Mouse (Mus musculus) heart, postnatal 36 days (tissue): ENCODE data around the gene Rnf135. TPM values are rescaled to one million over a fixed set of nuclear protein-coding genes. Genes with fewer than 3 reads are reported as not detected.
"Not testable (repeated sequence)": the region's sequence is repeated elsewhere in the genome, so short reads cannot be mapped to it uniquely, and the experiment has no call there.

ENCODE experiments used
- DNase-seq, 2 experiments: peaks; one replicate each; pipeline ENCODE4 v3.0.0; 2021 to 2022
- intact Hi-C: fragments of 180-260 bp; cut with DNase I; formaldehyde crosslinking; loops from one replicate; pipeline ENCODE4 v1.15.1; 2025
- total RNA-seq, 2 experiments: library from RNA; stranded (reverse); gene quantifications; 2 replicates each; pipeline ENCODE4 v1.2.3; 2021

Gene Rnf135
- total RNA-seq, 2 experiments from 2014 or later: 5.3 to 5.8 TPM

DNA sequence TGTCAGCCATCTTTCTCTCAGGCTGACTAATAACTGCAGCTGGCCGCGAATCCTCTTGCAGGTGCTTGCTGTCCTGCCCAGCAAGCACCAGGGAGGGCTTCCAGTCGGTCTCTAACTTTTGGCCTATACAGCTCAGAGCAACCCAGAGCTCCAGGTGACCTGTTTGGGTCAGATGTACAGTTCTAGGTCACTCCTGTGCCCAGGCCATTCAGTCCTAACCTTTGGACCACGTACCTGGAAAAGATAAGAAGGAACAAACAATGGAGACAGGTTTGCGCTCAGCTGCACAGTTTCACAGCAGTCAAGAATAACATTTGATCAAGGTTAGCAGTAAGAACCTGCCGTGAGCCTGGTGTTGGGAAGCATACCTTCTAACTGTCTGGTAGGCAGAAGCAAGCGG lies 24.6 kb upstream of the Rnf135 start:
- intact Hi-C loops: no loop called here
- no peak for DNase-seq

DNA sequence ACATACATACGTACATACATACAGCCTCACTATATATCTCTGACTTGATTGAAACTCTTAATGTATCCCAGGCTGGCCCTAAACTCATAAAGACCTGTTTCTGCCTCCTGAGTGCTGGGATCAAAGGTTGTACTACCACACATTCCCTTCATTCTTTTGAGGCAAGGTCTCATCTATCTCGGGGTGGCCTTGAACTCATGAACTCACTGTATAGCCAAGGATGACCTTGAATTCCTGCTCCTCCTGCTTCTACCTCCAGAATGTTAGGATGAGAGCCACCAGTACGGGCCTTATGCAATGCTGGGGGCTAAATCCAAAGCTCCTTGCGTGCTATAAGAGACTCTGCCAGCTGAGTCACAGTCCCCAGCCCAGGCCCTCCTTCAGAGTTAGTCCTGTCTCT lies 22.6 kb upstream of the Rnf135 start:
- intact Hi-C loops: no loop called here
- DNase-seq: no peak

DNA sequence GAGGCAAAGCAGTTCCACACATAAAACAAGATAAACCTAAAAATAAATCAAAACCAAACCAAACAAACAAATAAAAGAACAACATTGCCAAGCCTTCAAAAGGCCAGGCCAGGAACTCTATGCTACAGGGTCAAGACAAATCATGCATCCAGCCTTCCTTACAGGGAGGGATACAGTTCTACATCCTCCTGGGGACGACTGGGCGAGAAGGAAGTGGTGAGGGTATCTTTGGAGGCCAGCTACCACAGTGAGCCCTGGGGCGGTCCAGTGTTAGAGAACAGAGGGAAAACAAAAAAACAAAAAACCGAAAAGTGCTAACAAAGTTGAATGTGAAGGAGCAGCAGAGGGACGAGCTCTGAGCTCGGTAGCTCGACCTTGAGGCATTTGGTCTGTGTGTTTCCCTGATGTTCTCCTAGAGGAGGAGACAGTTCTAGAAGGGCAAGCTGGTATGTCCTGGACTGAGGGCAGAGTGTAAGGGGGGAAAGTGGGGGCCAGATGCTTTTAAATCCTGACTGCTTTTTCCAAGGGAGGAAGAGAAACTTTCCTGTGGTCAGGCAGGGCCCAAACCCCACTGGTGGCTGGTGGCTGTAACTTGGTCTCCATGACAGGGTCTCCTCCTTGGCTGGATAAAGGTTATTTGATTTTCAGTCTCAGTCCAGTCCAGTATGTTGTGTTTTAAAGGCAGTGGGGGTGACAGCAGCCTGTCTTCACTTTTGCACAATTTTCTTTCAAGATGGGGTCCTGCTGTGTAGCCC lies 20.1 kb upstream of the Rnf135 start:
- intact Hi-C loops: no loop called here
- no peak for DNase-seq

DNA sequence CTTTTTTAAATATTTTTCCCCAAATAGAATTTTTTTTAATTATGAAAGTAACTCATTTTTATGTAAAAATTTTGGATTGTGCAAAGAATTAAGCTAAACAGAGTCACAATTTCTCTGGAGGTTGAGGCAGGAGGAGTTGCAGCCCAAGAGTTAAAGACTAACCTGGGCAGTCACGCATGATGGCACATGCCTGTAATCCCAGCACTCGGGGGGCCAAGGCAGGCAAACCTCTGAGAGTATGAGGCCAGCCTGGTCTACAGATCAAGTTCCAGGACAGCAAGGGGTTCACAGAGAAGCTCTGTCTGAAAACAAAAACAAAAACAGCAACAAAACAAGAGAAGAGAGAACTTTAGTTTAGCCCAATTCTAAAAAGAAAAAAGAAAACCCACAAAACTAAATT lies 19.4 kb upstream of the Rnf135 start:
- DNase-seq: no peak
- intact Hi-C loops: no loop called here

DNA sequence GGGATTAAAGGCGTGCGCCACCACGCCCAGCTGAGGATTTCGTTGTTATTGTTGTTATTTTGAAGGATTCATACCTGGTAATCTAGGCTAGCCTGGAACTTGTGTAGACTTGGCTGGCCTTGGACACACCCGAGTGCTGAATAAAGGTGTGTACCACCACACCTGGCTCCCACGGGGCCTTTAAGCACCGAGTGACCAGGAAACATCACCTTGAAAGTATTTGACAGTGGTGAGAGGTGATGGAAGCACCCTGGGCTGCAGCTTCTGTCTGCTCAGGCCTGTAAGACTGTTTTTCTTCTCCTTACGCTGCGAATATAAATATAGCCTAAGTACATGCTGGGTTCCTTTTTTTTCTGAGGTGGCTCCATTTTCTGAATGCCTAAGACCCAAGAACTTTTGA lies 15.5 kb upstream of the Rnf135 start:
- intact Hi-C loops: no loop called here
- no peak for DNase-seq

DNA sequence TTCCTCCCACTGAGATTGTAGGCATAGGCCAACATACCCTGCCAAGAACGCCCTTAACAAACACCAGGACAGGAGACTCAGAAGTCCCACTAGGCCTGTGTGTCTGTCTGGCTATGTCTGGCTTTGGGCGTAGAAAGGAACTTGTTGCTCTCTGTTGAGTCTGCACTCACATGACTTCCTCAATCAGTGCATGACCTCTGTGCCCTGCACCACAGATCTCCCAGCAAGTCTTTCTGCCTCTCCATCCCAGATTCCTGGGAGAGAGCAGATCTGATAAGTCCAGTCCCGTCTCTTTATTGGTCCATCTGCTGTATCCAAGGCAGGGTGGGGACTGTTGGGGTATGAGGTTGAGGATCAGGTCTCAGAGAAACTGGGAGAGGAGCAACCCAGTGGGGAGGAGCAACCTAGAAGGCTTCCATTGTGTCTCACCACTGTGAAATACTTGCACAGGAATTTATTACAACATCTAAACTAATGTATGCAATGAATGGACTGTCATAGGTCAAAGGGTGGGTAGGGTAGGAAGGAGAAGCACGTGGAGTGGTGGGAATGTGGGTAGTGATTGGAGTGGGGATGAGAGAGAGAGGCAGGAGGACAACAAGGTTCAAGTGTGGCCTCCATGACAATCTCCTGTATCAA lies 14.9 kb upstream of the Rnf135 start:
- no peak for DNase-seq
- intact Hi-C loops: no loop called here

DNA sequence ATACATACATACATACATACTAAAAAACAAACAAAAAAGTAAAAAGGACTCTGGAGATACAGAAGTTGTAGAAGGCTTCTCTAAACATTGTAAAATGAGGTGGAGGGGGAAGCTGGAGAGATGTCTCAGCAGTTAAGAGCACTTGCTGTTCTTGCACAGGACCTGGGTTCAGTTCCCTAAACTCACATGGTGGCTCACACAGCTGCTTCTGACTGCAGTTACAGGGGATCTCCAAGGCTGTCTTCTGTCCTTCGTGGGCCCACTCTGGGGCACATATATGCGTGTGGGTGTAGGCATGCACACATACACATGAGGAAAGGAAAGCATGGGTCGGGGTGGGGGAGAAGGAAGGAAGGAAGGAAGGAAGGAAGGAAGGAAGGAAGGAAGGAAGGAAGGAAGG lies 14.0 kb upstream of the Rnf135 start:
- intact Hi-C loops: no loop called here
- no peak for DNase-seq

DNA sequence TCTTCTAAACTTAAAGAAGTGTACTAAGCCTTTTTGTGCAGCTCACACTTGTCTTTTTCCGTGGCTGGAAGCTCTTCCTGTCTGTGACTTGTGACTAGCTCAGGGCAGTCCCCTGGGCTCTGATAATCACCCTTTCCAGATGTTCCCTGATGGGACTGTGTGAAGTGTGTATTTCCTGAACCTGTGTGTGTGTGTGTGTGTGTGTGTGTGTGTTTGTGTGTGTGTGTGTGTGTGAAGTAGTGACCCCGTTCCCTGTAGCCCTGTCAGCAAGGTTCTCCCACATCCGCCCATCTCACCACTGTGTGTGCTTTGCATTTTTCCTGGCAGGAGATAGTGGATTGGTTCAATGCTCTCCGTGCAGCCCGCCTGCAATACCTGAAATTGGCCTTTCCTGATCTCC lies 13.3 kb upstream of the Rnf135 start:
- intact Hi-C loops: no loop called here
- no peak for DNase-seq

DNA sequence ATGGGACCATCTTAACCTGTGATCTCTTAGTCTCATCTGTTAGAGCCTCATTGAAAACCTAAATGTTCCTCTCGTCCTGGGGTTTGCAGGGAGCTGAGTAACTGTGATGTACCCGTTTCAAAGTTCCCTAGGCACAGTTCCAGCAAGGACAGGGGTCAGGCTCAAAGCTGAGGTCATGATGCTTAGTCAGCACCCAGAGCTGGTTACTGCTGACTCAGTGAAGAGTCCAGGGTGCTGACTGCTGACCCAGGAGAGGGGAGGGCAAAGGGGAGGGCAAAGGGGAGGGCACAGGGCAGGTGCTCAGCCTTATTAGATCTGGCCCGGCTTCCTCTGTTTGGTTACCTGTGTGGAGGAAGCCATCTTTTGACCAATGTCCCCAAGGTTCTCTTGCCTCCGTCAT lies 11.8 kb upstream of the Rnf135 start:
- intact Hi-C loops: no loop called here
- DNase-seq: no peak

DNA sequence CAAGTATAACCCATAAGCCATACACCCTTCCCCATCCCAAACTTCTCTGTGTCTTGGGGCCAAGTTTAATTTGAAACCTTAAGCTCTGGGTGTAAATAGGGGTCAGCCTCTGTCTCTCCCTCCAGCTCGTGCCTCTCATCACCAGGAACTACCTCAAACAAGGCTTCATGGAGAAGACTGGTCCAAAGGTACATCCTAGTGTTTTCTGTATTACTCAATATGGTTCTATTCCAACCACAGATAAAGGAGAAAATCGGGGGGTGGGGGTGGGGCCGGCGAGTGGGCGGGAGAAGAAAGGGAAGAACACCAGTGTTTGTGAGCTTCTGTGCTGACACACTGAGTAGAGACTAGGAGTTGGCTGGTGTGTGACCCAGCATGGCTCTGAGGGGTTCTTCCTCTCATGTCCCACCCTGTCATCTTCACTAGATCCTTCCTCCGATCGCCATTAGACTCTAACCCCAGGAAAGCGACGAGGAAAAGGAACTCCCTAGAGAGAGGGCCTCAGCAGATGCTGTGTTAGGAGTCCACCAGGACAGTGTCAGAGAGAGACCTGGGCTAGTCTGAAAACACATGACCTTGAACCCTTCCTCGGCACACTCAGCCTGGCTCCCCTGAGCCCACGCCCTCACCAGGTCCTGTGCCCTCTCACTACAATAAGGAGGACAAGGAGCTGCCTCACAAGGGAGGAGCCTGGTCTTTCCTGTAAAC lies 9.5 kb upstream of the Rnf135 start:
- intact Hi-C loops: no loop called here
- DNase-seq: no peak

DNA sequence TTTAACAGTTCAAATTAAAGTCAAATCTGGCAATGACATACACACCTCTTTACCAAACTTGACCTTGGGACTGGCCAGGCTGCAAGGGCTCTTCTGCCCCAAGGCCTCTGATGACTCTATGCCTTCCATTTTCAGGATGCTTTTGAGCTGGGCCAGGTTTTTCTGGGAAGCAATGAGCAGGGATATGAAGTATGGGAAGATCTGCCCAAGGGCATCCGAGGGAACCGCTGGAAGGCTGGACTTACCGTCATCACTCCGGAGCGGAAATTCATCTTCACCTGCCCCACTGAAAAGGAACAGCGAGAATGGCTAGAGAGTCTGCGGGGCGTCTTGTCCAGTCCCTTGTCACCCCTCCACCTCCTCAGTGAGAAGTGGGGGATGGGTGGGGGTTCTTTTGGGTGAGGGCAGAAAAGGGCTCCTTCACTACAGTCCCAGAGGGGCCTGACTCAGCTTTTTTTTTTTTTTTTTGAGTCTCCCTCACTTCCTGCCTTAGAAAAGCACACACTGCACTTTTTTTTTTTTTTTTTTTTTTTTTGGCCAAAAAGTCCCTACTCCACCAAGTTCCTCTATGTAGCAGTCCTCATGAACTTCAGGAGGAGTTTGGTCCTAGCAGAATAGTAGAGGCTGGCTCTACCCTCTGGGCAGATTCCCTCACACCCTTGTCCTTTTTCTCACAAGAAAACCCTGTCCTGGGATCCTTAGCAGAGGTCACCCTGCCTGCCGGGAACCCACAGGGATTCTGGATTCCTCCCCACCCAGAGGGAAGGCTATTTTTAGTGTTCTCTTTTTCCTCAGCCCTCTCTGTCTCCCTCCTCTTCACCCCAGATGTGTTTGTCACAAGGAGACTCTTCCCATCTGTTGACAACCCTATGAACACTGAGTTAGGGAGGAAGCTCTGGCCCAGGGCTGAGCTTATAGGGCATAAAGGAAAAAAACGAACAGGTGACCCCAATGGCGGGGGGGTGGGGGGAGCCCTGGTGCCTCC lies 6.4 kb upstream of the Rnf135 start:
- DNase-seq: peak in 1 of 2 experiments; percentile 58
- intact Hi-C loops: no loop called here

DNA sequence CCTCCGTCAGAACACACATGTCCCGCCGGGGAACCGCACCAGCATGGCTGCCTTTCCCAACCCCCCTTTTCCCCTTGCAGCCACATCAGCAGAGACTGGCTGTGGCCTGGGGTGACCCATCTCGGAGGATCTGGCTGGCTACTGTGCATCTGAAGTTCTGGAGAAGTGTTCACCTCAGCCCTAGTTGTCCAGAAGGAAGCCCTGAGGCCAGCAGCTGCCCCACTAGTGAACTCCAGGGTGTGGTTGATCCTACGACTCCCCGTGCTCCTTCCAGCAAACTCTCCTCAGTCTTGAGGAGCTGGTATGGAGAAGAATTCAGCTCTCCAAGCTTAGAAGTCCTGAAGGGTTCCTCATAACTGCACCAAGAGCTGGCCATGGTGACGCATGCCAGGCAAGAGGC lies 5.3 kb upstream of the Rnf135 start:
- intact Hi-C loops: no loop called here
- DNase-seq: no peak

DNA sequence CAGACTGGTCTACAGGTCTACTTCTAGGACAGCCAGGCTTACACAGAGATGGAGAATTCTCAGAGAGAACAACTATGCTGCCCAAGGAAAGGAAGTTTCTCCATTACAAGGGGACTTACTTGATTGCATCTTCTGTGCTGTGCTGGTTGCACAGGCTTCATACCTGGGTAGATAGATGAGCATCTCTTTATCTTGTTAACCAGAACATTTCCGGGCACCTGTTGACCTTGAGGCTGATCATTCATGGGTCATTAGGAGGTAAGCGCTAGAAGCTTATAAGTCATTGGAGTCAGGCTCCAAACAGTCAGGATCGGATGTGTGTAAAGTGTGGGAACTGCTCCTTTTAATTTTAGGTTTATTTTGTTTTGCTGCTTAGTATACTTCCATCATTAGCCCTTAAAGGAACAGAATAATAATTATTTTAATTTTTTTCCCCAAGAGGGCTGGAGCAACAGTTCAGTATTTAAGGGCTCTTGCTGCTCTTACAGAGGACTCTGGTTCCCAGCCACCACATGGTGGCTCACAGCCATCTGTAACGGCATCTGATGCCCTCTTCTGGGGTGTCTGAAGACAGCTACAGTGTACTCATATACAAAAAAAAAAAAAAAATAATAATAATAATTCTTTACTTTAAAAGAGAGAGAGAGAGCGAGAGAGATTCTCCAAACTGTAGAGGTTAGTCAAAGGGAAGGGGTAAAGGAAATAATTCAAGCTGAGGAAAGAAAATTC lies 2.5 kb upstream of the Rnf135 start:
- intact Hi-C loops: loop anchor here (5.0 kb wide), 2 partner anchors 39 to 94 kb away; partner anchors contain the start of genes Atad5 and Tefm

DNA sequence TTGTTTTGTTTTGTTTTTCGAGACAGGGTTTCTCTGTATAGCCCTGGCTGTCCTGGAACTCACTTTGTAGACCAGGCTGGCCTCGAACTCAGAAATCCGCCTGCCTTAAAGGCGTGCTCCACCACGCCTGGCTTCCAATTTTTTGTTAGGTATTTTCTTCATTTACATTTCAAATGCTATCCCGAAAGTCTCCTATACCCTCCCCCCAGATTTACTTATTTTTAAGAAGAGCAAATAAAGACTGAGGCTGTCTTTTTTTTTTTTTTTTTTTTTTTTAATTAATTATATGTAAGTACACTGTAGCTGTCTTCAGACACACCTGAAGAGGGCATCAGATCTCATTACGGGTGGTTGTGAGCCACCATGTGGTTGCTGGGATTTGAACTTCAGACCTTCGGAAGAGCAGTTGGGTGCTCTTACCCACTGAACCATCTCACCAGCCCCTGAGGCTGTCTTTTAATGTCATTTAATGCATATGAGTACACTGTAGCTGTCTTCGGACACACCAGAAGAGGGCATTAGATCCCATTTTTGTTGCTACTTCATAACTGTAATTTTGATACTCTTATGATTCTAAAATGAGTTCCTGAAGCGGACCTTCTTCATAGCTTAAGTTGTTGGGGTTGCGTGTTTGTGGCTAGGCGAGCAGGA lies 472 bp upstream of the Rnf135 start:
- intact Hi-C loops: loop anchor here (2.0 to 5.0 kb wide), 3 partner anchors 28 to 96 kb away; partner anchors contain the start of genes Adap2, Atad5 and Tefm
- not testable (repeated sequence) for DNase-seq

More for the DNA sequence above, 2.5 kb upstream of the Rnf135 start:
- no peak for DNase-seq

DNA sequence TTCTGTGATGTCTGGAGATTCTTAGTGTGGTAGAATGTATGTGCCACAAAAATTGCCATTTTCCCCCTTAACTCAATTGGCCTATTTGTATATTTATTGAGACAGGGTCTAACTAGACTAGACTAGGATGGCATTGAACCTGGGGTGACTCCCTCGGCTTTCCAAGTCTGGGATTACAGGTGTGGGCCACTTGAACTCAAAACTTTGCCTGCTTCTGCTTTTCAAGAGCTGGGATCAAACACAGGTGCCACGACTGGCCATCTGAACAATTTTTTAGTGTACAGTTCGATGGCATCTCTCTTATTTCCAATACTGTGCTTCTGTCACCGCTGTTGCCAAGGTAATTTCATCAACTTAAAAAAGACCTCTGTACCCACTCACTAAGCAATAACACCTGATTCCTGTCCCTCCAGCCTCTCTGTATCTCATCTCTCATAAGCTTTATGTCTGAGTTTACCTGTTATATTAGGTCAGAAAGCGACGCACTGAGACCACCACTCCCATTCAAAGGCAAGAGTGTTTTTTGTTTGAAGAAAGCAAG lies 950 bp downstream of the Rnf135 start:
- intact Hi-C loops: loop anchor here (5.0 kb wide), 2 partner anchors 42 to 97 kb away; partner anchors contain the start of genes Atad5 and Tefm
- DNase-seq: no peak

DNA sequence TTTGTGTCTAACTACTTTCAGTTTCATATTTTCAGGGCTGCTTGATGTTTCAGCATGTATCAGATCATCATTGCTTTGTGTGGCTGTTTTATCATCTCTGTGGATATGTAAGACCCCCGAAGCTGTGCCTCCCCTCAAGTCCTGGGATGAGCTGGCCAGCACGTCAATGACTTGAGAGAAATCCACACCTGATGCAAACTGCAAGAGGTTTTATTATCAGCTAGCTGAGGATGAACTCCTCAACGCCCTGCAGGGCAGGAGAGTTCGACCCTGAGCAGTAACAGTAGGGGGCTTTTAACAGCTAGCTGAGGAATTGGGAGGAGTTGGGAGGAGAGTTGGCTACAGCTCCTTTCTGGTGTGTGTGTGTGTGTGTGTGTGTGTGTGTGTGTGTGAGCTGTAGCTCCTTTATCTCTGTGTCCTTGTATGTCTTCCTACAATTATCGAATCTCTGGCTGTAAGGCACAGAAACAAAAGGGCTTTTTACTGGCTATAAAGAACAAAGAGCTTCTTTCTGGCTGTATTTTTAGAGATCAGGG lies 1.9 kb downstream of the Rnf135 start:
- intact Hi-C loops, DNase-seq: not testable (repeated sequence)

DNA sequence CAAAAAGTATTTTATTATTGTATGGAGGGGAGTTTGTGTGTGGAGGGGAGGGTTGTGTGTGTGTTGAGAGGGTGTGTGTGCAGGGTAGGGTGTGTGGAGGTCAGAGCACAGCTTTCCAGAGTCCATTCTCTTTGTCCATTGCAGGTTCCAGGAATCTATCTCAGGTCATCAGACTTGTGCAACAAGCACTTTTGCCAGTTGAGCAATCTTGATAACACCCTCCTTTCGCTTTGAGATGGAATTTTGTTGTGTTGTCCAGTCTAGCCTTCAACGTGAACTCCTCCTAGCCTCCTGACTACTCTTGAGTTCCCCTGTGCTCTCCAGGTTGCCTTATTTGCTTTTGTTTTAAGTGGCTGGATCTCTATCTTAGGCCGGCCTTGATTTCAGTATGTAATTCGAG lies 6.6 kb downstream of the Rnf135 start:
- intact Hi-C loops: no loop called here

DNA sequence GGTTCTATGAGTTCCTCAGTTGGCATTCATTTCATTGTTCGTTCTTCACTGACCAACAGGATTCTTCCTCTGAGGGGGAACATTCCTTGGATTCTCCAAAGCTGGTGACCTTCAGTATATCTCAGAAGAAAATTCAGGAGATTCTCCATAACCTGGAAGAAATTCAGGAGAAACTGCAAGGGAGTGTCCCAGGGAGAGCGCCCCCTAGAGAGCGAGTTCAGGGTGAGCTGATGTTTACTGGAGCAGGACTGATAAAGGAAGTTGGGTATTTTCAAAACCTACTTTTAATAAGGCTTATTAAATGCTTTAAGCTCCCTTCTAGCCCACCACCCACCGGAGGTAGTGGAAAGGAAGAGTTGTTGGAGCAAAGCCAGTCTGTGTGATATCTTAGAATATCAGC lies 10.2 kb downstream of the Rnf135 start:
- no peak for DNase-seq

More for the DNA sequence above, 6.6 kb downstream of the Rnf135 start:
- DNase-seq: no peak

More for the DNA sequence above, 10.2 kb downstream of the Rnf135 start:
- intact Hi-C loops: no loop called here
